Mouse (Mus musculus) embryonic facial prominence, embryonic 15.5 days (tissue): ENCODE measurements around the gene Fam221a. TPM values are rescaled to one million over a fixed set of nuclear protein-coding genes. Genes with fewer than 3 reads are reported as not detected.
"Not testable (repeated sequence)": the region's sequence is repeated elsewhere in the genome, so short reads cannot be mapped to it uniquely, and the experiment has no call there.

Experiments used
- ATAC-seq: fragments of 200-750 bp; cut with Nextera tagmentation; 2 replicates; pipeline ENCODE4 v1.8.0; 2017; ENCODE audit warnings: low read depth, moderate TSS enrichment; ENCODE audit not compliant: insufficient number of reproducible peaks, low FRiP score, low TSS enrichment
- H3K27ac ChIP-seq: fragments of 300-500 bp; sonication (generic); replicated peaks from 2 replicates; pipeline ENCODE4 v1.5.1; 2015; ENCODE audit warnings: mild to moderate bottlenecking, inconsistent platforms
- H3K27me3 ChIP-seq: fragments of 300-500 bp; sonication (generic); 2 replicates; pipeline ENCODE4 v1.6.1; 2015; ENCODE audit warnings: inconsistent platforms
- H3K36me3 ChIP-seq: fragments of 300-500 bp; sonication (generic); 2 replicates; pipeline ENCODE4 v1.6.1; 2015; ENCODE audit warnings: mild to moderate bottlenecking, inconsistent platforms
- H3K4me1 ChIP-seq: fragments of 300-500 bp; sonication (generic); 2 replicates; pipeline ENCODE4 v1.6.1; 2015; ENCODE audit warnings: inconsistent platforms
- H3K4me2 ChIP-seq: fragments of 300-500 bp; sonication (generic); replicated peaks from 2 replicates; pipeline ENCODE4 v1.6.1; 2015; ENCODE audit warnings: mild to moderate bottlenecking, inconsistent platforms
- H3K4me3 ChIP-seq: fragments of 300-500 bp; sonication (generic); replicated peaks from 2 replicates; pipeline ENCODE4 v1.5.1; 2015; ENCODE audit warnings: mild to moderate bottlenecking, inconsistent platforms
- H3K9ac ChIP-seq: fragments of 300-500 bp; sonication (generic); 2 replicates; pipeline ENCODE4 v1.6.1; 2015; ENCODE audit warnings: inconsistent platforms
- H3K9me3 ChIP-seq: fragments of 300-500 bp; sonication (generic); replicated peaks from 2 replicates; pipeline ENCODE4 v1.6.1; 2016; ENCODE audit warnings: inconsistent platforms
- WGBS: fragments of 180-500 bp; shearing (Covaris S2); methylation state at CpG from one replicate; pipeline ENCODE4 v1.1.7; 2015; 5-methylcytosine and 5-hydroxymethylcytosine counted together
- polyA plus RNA-seq: library from polyadenylated mRNA; unstranded; fragments of >200 nt; fragmentation: Nextera tagmentation; extraction: Ambion mirVana; gene quantifications from 2 replicates; pipeline ENCODE4 v1.2.1, GENCODE M21; 2015

The Fam221a gene
- polyA plus RNA-seq, 1 experiment from 2014 or later: 9.1 TPM

- Histone ChIP-seq H3K27me3 (no peaks in the 10 kb centered on the region), H3K36me3 (no peaks in the 10 kb centered on the region), H3K4me1 (no peaks in the 10 kb centered on the region), H3K4me2 (no peak overlapping the region), H3K4me3 (no peak overlapping the region), H3K9me3 (no peaks in the 10 kb centered on the region), H3K9ac (no peak overlapping the region), H3K27ac (no peak overlapping the region)
- 51% methylated on average over 1 of the region's 1 CpGs for WGBS
- no peak for ATAC-seq
Measured at GRCm38 (mm10) chr6:49394276-49394675, 26.7 kb downstream of the Fam221a start.

- WGBS: 87% methylated on average over 34 of the region's 34 CpGs
Measured at GRCm38 (mm10) chr6:49395316-49395715, 27.8 kb downstream of the Fam221a start, which contains the start of gene Stk31. Gene Stk31, plus strand, starts transcription at chr6:49395604.

DNA sequence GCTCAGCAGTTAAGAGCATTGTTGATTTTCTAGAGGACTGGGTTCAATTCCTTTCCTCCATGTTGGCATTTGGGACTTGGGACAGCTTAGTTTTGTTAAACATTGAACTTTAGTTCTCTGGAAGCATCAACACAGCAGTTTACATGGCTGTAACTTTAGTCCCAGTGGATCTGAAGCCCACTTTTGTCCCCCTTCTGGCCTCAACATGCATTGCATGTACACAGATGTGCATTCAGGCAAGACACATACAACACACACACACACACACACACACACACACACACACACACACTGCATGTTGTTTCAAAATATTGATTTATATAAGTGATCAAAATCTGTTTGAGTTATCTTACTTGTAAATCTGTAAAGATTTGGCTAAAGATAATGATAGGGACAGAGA, 29.9 kb downstream of the Fam221a start:
- Histone ChIP-seq H3K9me3 (no peaks in the 10 kb centered on the region), H3K4me1 (no peaks in the 10 kb centered on the region), H3K4me2 (no peak overlapping the region), H3K9ac (no peak overlapping the region), H3K4me3 (no peak overlapping the region), H3K36me3 (no peaks in the 10 kb centered on the region), H3K27ac (no peak overlapping the region), H3K27me3 (no peaks in the 10 kb centered on the region)
- ATAC-seq: no peak

More at GRCm38 (mm10) chr6:49395316-49395715, 27.8 kb downstream of the Fam221a start, which contains the start of gene Stk31:
- Histone ChIP-seq H3K27me3 (no peaks in the 10 kb centered on the region), H3K4me2 (no peak within 1 kb of the TSS), H3K4me3 (no peak within 1 kb of the TSS), H3K27ac (no peak within 1 kb of the TSS), H3K36me3 (no peaks in the 10 kb centered on the region), H3K4me1 (no peaks in the 10 kb centered on the region), H3K9me3 (no peaks in the 10 kb centered on the region), H3K9ac (no peak within 1 kb of the TSS)
- ATAC-seq: no peak

- ATAC-seq: no peak
- no peaks in the 10 kb centered on the region for H3K36me3 ChIP-seq
- H3K27ac ChIP-seq: no peak overlapping the region
- no peak overlapping the region for H3K9ac ChIP-seq
- no peaks in the 10 kb centered on the region for H3K4me1 ChIP-seq
- H3K4me3 ChIP-seq: no peak overlapping the region
- no peak overlapping the region for H3K4me2 ChIP-seq
- H3K9me3 ChIP-seq: no peaks in the 10 kb centered on the region
- H3K27me3 ChIP-seq: no peaks in the 10 kb centered on the region
Measured at GRCm38 (mm10) chr6:49398365-49398764, 30.8 kb downstream of the Fam221a start.

GRCm38 (mm10) chr6:49410830-49411229, 43.3 kb downstream of the Fam221a start:
- WGBS: 73% methylated on average over 3 of the region's 3 CpGs
- no peak for ATAC-seq
- Histone ChIP-seq H3K4me3 (no peak overlapping the region), H3K9me3 (no peaks in the 10 kb centered on the region), H3K27me3 (no peaks in the 10 kb centered on the region), H3K4me1 (no peaks in the 10 kb centered on the region), H3K27ac (no peak overlapping the region), H3K4me2 (no peak overlapping the region), H3K36me3 (no peaks in the 10 kb centered on the region), H3K9ac (no peak overlapping the region)

DNA sequence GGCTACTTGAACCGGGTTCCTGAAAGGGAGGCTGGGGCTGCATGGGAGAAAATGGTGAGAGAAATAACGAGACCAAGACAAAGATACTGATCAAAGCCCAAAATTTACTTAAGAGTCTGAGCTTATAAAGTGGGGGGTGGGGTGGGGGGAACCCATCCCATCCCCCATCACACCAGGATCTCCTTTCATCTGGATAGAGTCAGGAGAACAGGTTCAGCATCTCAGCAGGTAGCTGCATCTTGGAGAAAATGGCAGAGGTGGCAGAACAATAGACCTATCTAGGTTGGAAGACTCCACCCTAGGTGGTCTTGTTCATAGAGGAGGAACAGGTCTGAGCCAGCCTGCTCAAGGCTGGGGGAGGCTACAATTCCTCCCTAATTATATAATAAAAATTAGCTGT, 45.4 kb downstream of the Fam221a start:
- not testable (repeated sequence) for H3K27ac ChIP-seq, H3K36me3 ChIP-seq, ATAC-seq, H3K9me3 ChIP-seq, H3K4me2 ChIP-seq, H3K27me3 ChIP-seq, H3K4me3 ChIP-seq, H3K9ac ChIP-seq, H3K4me1 ChIP-seq
- WGBS: 54% methylated on average over 2 of the region's 2 CpGs

DNA sequence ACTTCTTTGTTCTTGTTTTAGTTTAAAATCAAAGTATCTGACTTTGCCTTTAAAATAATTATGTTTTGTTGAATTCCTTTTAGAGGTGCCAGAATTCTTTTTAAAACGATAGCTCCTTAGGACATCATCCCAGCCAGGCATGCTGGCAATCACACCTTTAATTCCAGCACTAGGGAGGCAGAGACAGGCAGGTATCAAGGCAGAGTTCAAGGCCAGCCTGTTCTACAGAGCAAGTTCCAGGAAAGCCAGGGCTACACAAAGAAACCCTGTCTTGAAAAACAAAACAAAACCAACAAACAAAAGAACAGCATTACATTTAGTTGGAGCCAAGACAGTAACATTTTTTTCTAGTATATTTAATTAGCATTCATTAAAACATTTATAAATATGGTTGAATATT, 48.4 kb downstream of the Fam221a start:
- Histone ChIP-seq H3K9ac (no peak overlapping the region), H3K36me3 (no peaks in the 10 kb centered on the region), H3K27me3 (no peaks in the 10 kb centered on the region), H3K4me2 (no peak overlapping the region), H3K9me3 (no peaks in the 10 kb centered on the region), H3K4me1 (no peaks in the 10 kb centered on the region), H3K27ac (no peak overlapping the region), H3K4me3 (no peak overlapping the region)
- no peak for ATAC-seq
- 42% methylated on average over 1 of the region's 1 CpGs for whole genome bisulfite sequencing

GRCm38 (mm10) chr6:49437306-49437705, 69.8 kb downstream of the Fam221a start:
- WGBS: 68% methylated on average over 1 of the region's 1 CpGs
- Histone ChIP-seq H3K4me2 (no peak overlapping the region), H3K27ac (no peak overlapping the region), H3K9me3 (no peaks in the 10 kb centered on the region), H3K4me1 (no peaks in the 10 kb centered on the region), H3K36me3 (no peaks in the 10 kb centered on the region), H3K4me3 (no peak overlapping the region), H3K27me3 (no peaks in the 10 kb centered on the region), H3K9ac (no peak overlapping the region)
- no peak for ATAC-seq

Other genes with a start within 250 kb of the Fam221a start
- 46.1 and 48.8 TPM in 2 replicates for gene Igf2bp3, start 152.8 kb upstream of the Fam221a start, polyA plus RNA-seq
- 99.6 and 104 TPM in 2 replicates for gene Tra2a, start 103.7 kb upstream of the Fam221a start, polyA plus RNA-seq
- gene Ccdc126, start 48.5 kb upstream of the Fam221a start, polyA plus RNA-seq: 9.2 and 10.3 TPM in 2 replicates
- gene Stk31, start 27.9 kb downstream of the Fam221a start, polyA plus RNA-seq: 0.09 TPM in 1 of 2 replicates, not detected in the other